Mouse (Mus musculus): Measurements from ENCODE around the gene Nceh1.
A peak's percentile ranks its signal among the peaks of the same experiment; 100 is the strongest.

Gene Nceh1

DNA sequence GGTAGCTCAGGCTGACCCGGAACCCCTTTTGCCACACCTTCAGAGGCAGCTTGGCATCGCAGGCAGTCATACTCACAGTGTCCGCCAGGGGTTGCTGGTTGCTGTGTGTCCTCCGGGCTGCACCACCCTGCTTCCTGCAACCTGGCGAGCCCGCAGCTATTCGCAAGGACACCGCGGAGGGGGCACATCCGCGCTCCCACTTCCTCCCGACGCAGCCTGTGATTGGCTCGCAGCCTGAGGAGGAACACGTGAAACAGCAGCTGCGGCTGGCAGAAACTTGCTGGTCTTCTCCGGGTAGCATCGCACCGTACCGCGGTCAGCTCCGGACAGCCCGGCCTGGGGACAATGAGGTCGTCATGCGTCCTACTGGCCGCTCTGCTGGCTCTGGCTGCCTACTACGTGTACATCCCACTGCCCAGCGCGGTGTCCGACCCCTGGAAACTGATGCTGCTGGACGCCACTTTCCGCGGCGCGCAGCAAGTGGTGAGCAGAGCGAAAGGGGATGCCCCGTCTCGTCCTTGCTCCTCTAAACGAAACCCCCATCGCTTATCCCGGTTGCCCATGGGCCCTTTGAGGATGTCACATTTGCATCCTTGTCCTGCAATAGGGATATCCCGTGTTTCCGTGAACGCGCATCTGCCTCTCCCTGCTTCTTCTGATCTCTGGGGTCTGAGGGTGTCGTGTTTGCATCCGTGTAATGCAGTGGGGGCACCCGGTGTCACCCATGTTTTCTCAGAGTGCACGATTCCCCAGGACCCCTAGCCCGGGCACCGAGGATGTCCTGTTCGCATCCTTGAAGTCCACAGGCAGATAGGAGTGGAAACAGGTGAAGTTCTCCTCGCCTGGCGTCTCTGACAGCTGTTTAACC lies at the start of gene Nceh1:
TSS of gene Nceh1 (plus strand) at position 233 of the 868 bp plus-strand sequence.
- DNase-seq (ENCODE audit: low spot score in 2 of 2), result peak; percentile 92 to 95

DNA sequence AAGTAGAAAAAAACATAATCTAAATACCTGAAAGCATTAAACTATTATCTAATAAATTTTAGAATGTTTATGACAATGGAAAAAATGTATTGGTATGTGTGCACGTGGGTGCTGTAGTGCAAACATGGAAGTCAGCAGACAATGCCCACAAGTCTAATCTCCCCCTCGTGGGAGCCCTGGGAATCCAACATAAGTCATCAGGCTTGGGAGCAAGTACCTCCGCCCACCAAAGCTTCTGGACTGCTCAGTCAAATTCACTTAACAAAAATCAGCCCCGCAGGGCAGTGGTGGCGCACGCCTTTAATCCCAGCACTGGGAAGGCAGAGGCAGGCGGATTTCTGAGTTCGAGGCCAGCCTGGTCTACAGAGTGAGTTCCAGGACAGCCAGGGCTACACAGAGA lies 42.7 kb upstream of the Nceh1 start:
- no peak for DNase-seq (ENCODE audit: low spot score in 2 of 2)

DNA sequence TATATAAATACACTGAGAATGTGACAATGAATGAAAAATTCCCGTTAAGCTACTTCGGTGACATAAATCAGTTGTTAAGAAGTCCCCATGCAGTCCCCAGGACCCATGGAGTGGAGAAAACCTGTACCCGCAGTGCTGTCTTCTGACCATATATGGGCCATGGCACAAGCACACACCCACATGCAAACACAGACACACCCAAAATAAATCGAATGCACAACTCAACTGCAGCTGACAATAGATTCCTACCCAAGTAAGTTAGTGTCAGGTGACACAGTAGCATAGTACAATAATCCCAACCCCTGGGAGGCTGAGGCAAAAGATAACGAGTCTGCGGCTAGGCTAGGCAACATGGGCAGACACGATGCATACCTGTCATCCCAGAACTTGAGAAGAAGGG lies 39.2 kb upstream of the Nceh1 start:
- no peak for DNase-seq (ENCODE audit: low spot score in 2 of 2)

DNA sequence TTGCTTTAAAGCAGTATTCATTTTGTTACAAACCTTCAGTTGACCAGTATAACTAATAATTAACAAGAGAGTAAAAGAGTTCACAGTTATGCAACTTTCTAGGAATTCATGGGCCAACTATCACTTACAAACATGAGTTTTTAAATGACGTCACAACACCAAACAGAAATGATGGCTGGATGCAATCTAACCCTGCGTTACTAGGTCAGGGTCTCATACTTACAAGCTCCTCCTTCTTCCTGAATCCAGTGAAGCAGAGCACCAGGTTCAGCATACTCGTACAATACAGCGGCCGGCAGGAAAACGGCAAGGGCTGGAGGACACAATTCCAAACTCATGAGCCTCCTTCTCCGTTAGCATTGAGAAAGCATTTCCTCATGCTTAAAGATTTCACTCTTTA lies 37.0 kb upstream of the Nceh1 start:
- DNase-seq (ENCODE audit: low spot score in 2 of 2), result no peak

DNA sequence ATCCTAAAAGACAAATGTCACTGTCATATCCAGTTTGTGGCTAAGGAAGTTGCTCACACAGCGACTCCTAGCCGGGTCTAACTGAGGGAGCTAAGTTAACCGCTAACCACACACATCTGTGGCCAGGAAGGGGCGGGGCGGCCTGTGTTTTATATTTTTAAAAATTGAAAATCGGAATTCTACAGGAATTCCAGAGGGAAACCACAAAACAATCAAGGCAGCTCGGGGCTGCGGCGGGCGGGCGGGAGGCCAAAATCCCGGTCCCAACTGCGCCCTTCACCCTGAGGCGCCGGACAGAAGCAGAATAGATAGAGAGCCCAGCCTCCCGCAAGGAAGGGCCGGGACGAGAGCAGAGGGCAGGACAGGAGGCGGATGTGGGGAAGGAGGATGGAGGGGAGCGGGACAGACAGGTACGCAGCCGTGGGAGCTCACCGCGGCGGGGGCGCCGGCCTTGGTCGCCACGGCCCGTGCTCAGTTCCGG lies 29.5 kb upstream of the Nceh1 start:
- DNase-seq (ENCODE audit: low spot score in 2 of 2), result no peak

DNA sequence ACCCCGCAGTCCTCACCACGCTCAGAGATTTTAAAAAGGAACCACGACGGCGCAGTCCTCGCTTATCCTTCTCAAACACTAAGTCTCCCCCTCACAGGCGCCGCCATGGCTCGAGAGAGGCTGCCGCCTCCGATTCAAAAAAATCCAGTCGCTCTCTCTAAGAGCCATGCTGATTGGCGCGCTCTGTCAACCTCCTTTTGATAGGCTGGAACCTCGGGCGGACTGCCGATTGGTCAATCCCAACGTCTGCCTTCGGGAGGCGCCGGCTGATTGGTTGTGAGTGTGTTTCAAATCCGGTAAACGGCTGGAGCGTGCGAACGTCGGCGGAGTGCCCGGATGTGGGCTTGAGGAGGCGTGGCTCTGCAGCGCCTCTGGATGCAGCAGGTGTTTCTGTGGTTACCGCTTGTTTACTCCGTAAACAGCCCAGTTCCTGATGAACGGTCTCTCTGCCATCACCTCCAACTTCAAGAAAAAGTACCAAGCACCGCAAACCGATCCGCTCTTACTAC lies 29.0 kb upstream of the Nceh1 start, which contains the start of gene Ect2:
TSS of gene Ect2 (minus strand) at position 178 of the 509 bp plus-strand sequence.
- DNase-seq (ENCODE audit: low spot score in 2 of 2), result peak; percentile 99

DNA sequence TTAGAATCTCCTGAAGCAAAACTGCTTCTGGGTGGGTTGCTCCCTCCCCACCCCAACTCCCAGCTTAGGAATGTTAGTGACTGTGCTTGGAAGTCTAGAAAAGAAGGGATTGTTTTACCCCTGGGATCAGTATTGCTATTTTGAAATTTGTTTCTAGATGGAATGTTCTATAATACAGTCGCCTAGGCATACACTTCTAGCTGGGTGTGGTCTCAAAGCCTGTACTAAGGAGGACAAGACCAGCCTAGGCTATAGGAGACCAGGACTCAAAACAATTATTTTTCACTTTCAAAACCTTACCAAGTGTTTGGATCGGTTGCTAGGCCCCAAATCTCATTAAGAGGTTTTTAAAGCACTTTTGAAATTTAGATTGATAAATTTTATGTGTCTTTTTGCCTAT lies 28.5 kb upstream of the Nceh1 start:
- no peak for DNase-seq (ENCODE audit: low spot score in 2 of 2)

DNA sequence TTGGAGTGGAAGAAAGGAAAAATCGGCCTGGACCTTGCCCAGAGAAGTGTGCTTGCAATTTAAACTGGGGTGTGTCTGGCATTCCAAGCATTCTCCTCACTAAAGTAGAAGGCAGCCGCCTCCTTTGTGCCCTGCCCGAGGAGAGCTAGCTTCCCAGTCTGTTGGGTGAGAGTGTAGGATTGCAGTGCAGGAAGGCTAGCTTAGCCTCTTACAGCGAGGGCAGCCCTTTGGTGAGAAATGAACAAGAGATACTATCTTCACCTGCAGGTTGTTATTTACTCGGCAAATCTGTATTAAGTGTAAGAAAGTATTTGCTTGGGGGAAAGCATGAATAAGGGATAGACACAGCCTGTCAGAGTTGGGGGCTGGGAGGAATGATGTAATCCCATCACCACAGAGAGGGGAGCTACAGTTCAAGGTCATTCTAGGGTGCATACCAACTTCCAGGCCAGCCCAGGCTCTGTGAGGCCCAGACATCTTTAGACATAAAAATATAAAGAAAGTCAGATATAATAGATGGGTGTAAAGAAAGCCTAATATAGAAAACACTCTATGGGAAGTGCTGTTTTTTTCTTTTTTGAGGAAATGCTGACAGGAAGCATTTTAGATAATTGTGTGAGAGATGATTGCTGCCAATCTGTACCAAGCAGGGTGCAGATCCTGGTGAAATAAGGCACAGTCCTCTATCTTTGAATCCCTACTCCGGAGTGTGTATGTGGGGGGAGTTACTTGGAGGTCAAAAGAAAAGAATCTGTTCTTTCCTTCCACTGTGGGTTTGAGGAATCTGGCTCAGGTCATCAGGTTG lies 27.5 kb upstream of the Nceh1 start:
- no peak for DNase-seq (ENCODE audit: low spot score in 2 of 2)

DNA sequence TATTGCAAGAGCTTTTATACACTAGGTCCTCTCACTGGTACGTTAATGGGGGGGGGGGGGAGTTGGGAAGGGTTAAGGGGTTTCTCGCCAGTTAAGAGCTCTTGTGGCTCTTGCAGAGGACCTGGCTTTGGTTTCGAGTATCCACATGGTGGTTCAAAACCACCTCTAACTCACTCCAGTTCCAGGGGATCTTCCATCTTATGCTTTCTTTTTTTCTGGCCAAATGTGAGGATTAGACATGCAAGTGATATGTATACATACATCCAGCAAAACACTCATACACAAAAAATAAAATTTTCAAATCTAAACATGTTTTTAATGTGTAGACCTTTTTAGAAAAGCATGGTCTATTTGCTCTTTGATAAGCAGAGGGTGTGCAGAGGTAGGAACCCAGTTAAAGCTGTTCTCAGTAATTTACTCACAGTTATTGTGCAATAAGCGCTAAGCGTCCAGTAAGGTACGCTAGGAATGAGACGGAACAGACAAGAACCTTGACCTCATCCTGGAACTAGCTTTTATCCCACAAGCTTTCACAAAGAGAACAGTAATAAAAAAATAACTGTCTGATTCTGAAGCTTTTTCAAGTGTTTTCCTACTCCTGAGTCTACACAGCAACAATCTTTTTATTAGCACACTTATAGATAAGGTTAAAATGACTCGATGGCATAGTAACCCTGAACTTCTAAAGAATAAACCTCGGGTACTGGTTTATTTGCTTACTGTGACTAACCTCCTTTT lies 26.7 kb upstream of the Nceh1 start:
- no peak for DNase-seq (ENCODE audit: low spot score in 2 of 2)

DNA sequence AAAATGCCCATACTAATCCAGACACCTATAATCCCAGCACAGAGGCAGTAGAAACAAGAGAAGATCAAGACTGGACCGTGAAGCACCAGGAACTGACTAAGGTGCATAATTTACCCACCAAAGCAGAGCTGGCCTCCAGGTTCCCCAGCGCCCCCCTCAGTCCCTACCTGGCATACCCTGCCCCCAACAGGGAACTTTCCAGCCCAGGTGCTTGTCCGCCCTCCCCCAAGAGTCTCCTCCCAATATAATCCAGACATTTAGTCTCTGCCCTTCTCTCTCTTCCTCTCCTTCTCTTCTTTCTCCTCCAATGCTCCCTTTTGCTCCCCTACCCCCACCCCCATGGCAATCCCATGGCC lies 26.2 kb upstream of the Nceh1 start:
- DNase-seq (ENCODE audit: low spot score in 2 of 2), result no peak

DNA sequence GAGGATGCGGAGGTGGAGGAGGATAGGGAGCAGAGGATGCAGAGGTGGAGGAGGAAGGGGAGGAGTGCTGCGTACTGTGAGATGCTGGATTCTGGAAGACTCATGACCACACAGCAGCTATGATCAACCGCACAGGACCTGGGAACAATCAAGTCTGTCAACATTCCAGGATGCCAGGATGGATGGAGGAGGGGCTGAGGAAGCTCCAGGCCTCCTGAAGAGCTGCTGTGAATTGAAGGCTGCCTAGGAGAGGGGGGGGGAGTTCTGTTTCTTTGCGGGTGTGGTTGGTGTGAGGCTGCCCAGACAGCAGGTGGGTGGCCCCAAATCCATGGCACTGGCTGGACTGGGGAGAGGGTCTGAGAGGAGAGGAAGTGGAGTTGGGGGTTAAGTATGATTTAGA lies 23.9 kb upstream of the Nceh1 start:
- DNase-seq (ENCODE audit: low spot score in 2 of 2), result no peak

DNA sequence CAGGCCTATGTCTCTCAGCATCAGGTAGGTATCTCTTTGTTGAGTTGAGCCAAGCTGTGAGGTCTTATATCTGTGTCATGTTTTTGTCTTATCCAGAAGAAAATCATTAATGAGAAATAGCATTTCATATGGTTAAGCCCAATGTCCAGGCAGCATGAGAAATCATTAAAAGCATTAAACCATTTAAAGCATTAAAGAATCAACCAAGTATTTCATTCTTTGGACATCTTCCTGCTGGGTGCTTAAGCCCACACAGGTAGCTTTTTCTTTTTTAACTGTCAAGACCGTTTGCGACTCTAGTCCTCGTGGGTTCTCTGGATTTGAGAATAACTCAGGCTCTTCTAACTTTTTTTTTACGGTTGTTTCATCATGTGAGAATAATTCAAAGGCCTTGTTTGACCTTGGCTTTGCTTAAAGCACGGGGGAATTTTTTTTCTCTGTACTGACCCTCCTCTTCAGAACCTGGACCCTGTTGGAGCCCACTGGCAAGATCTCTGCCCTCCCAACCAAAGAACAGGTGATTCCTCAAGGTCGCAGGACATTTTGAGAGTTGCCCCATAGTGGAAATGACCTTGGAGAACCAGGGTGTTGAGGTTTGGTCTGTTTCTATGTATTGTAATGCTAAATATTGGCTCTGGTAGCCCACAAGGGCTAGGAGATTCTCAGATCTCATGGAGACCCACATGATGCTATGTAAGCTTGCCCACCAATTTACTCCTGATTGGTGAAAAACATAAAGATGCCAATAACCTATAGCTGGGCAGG lies 20.9 kb upstream of the Nceh1 start:
- no peak for DNase-seq (ENCODE audit: low spot score in 2 of 2)

DNA sequence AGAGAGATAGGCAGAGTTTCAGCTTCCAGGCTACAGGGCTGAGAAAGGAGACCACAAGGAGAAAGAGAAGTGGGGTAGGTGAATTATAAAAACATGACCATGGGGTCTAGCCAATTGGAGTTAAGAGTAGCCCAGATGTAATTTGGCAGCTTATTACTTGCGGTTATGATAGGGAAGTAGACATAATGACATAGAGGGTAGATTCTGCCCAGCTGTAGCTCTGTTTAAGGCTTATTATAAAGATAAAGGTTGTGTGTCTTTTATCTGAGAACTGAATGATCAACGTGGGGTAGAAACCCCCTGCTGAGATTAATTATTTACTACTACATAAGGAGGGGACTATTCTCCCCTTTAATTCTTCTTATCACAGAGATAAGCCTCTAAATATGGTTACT lies 20.4 kb upstream of the Nceh1 start:
- DNase-seq (ENCODE audit: low spot score in 2 of 2), result no peak

DNA sequence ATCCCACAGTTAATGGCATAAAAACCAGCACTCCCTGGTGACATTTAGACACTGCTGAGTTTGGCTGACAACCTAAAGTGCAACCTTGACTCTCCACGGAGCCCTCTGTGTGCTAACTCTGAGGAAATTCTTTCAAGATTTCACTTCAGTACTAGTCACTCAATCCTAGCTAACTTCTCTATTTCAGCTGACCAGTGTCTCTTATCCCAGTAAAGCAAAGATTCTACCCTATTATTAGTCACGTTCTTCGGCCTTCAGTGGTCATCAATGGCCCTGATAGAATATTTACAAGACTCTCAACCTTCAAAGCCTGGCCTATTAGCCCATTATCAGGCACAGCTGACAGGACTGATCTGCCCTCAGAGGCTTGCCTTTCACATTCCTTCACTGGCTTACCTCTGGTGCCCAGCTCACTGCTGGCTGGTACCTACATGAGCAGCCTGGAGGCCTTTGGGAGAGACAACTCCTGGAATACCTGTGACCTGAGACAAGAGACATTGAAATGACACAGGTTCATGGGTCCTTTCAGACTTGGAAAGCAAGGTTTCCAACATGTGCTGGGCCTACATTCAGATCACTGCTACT lies 17.2 kb upstream of the Nceh1 start:
- no peak for DNase-seq (ENCODE audit: low spot score in 2 of 2)

DNA sequence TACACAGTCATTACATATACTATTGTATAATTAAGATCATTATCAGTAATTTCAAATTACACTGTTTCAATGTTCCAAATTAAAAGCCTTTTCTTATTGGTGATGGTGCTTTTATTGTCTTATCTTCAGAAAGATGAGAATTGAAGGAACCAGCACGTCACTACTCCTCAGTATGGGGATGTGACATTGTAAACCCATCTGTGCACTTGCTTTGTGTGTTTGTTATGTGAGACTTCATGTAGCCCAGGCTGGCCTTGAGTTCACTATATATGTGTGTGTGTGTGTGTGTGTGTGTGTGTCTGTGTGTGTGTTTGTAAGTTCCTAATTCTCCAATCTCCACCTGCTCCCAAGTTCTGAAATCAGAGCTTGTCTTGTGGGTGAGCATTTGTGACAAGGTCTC lies 12.5 kb upstream of the Nceh1 start:
- DNase-seq (ENCODE audit: low spot score in 2 of 2), result no peak

DNA sequence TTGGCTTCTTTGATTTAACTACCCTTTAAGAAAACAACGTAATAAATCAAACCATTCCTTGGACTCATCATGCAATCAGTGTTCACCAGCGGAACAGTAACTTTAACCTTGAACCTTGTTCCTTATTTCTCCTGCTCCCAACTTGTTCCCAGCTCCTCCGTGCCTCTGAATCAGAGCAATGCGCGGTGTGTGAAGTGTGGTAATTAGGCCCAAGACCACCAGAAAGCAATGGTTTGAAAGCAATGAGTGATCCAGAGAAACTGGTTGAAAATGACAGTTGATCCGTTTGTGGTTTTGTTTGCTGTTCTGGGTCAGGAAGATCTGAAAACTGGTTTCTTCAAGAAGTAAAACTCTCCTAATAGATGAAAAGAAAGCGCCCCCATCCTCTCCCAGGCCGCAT lies 3.1 kb upstream of the Nceh1 start:
- DNase-seq (ENCODE audit: low spot score in 2 of 2), result no peak

DNA sequence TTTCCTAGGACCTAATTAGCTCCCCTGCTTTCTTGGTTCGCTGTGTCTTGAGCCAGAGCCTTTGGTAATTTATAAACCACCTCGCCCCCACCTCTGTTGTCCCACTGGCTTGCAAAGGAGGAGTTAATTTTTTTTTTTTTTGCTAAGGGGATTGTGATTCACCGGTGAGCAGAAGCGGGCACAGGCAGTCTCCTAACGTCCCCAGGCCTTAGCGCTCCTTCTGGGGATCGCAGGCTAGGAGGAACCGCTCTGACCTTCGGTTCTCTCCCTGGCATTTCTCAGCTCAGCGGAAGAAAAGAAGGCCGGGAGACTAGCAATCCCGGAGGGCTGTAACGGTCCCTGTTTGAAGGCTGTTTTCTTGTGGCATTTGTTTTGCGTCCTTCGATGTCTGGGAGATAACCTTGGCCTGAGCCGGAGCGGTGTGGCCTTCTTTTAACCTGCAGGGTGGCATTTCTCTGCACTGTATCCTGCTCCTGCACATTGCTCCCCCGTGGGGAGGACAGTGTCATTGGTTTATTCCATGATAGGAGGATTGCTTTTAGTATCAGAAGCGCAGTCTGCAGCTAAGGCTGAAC lies 923 bp downstream of the Nceh1 start:
- DNase-seq (ENCODE audit: low spot score in 2 of 2), result peak; percentile 32

DNA sequence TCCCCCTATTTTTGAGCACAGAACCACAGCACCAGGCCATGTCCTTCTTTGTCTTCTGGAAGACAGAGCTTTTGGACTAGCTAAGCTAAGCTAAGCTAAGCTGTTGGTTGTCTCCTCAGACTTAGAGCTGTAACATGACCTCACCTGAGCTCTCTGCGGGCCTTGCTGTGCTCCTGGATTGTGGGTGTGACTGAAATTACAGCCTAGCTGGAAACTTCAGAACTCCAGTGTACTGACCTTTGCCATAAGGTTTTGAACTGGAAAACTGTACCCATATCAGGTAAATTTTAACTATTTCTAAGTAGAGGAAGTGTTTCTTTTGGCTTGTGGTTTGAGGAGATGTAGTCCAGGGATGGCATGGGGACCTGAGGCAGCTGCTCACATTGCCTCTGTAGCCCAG lies 5.6 kb downstream of the Nceh1 start:
- no peak for DNase-seq (ENCODE audit: low spot score in 2 of 2)

DNA sequence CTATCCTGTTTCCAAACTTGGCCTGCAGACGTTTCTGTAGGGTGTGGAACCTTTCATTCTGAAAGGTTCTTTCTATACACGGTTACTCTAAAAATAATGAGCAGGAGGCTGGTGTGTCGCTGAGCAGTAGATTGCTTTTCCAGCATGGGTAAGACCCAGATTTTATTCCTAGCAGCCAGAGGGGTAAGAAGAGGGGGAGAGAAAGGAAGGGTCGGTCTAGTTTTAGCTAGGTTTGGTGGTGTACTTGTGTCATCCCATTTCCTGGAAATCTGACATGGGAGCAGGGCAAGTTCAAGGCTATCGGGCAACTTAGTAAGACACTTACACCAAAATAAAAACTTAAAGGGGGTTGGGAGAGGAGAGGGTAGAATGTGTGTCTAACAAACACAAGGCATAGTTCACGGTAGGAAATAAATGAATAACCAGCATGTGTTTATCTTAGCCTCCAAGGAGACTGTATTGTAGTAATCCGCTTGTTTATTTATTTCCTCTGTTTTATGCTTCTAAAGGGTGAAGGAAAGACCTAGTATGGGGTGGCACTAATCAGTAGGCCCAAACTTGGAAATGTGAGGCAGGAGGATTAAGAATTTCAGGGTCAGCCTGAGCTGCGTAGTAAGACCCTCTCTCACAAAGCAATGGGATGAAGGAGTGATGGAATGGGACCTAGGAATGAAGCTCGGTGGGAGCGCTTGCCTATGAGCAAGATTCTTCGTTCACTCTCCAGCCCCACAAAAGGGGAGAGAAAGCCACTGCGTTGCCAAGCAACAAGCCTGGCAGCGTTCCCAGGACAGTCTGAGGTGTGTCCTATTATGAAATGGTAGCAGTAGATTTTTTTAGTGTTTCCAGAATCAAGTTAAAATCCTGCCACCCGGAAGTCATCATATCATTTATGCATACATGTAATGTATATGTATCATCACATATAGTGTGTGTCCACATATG lies 6.8 kb downstream of the Nceh1 start:
- peak; percentile 66 to 67 for DNase-seq (ENCODE audit: low spot score in 2 of 2)

Data from frontal cortex, postnatal 25 days (tissue).